Mouse (Mus musculus) macrophage (primary cell): ENCODE data around the gene Emcn. TPM values are rescaled to one million over a fixed set of nuclear protein-coding genes. Genes with fewer than 3 reads are reported as not detected.

Source experiments
- H3K27ac ChIP-seq: fragments of 350-480 bp; formaldehyde crosslinking; 2 replicates; pipeline ENCODE4 v1.9.0; 2021
- H3K36me3 ChIP-seq: fragments of 350-480 bp; formaldehyde crosslinking; 2 replicates; pipeline ENCODE4 v1.9.0; 2021; ENCODE audit errors: inconsistent target
- H3K4me3 ChIP-seq: fragments of 350-480 bp; formaldehyde crosslinking; 2 replicates; pipeline ENCODE4 v1.9.0; 2021; ENCODE audit errors: inconsistent target
- H3K79me2 ChIP-seq: fragments of 350-480 bp; formaldehyde crosslinking; 2 replicates; pipeline ENCODE4 v1.9.0; 2021; ENCODE audit errors: inconsistent target
- WGBS: methylation state at CpG from one replicate; pipeline ENCODE4 v1.1.7; 2026; ENCODE audit warnings: inconsistent platforms; ENCODE audit not compliant: missing documents; 5-methylcytosine and 5-hydroxymethylcytosine counted together
- polyA plus RNA-seq: library from polyadenylated mRNA; stranded (reverse); fragments of 250-400 nt; gene quantifications from 3 replicates; pipeline ENCODE4 v1.2.4, GENCODE M21; 2018; ENCODE audit warnings: inconsistent platforms

Gene Emcn
- polyA plus RNA-seq, 1 experiment from 2014 or later, result not detected

- no peak overlapping the region for H3K27ac ChIP-seq
- H3K4me3 ChIP-seq, result no peak overlapping the region
- 100% methylated on average over 1 of the region's 1 CpGs for WGBS
- H3K79me2 ChIP-seq, result no peaks in the 10 kb centered on the region
- H3K36me3 ChIP-seq, result no peaks in the 10 kb centered on the region
Observed at GRCm38 (mm10) chr3:137472145-137472544, 131.3 kb downstream of the Emcn start.

- no peaks in the 10 kb centered on the region for H3K79me2 ChIP-seq
- 90% methylated on average over 7 of the region's 7 CpGs for WGBS
- H3K27ac ChIP-seq, result no peak overlapping the region
- H3K4me3 ChIP-seq, result no peak overlapping the region
- H3K36me3 ChIP-seq, result no peaks in the 10 kb centered on the region
Observed at GRCm38 (mm10) chr3:137479761-137480339, 139.0 kb downstream of the Emcn start.

- H3K36me3 ChIP-seq, result no peaks in the 10 kb centered on the region
- H3K27ac ChIP-seq, result no peak overlapping the region
- H3K79me2 ChIP-seq, result no peaks in the 10 kb centered on the region
- H3K4me3 ChIP-seq, result no peak overlapping the region
Observed at GRCm38 (mm10) chr3:137481157-137481556, 140.3 kb downstream of the Emcn start.
